ENCODE assay signal across 8 mouse cellular contexts in the genomic region with DNA sequence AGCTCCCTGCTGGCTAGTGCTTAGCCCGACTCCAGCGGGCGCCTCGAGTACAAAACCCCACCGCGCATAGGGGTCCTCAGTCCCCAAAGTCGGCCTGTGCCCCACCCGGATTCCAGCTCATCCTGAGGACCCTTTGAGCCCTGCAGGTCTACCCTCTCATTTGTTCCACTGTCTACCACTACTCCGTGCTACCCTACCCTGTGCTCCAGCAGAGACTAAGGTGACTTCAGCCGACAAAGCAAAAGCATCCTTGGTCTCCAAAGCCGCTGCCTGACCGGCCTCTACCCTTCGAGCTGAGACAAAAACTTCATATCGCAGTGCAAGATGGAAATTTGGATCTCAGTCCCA. TPM values are rescaled to one million over a fixed set of nuclear protein-coding genes. Genes with fewer than 3 reads are reported as not detected.
A peak's percentile ranks its signal among the peaks of the same experiment; 100 is the strongest.
DNase-seq lines count a peak whose midpoint lies in the region; ATAC-seq and TF ChIP-seq lines count a peak whose summit lies in the region.

No protein-coding gene starts in this region.

- intact Hi-C loops in left cerebral cortex, postnatal 10 days (cut with DNase I): loop anchor here (5.0 kb wide), 1 partner anchor 44 kb away; no protein-coding TSS in a partner anchor

- H3K9ac ChIP-seq in kidney, postnatal 0 days (ENCODE audit: low read depth, low read length): peak overlapping the region; percentile 80
- H3K9ac ChIP-seq in hindbrain, embryonic 16.5 days (ENCODE audit: low read depth, low read length): peak overlapping the region; percentile 84
- peak overlapping the region; percentile 54 for H3K9ac ChIP-seq in midbrain, embryonic 15.5 days

- no peaks in the 10 kb centered on the region for H3K36me3 ChIP-seq in kidney, postnatal 0 days (ENCODE audit: insufficient read depth, low read length)
- H3K36me3 ChIP-seq in hindbrain, embryonic 16.5 days (ENCODE audit: control insufficient read depth, insufficient read depth, low read length): no peaks in the 10 kb centered on the region
- no peaks in the 10 kb centered on the region for H3K36me3 ChIP-seq in midbrain, embryonic 15.5 days (replicated peaks)

- H3K27ac ChIP-seq in kidney, postnatal 0 days: peak overlapping the region; percentile 90
- peak overlapping the region; percentile 62 for H3K27ac ChIP-seq in cortical plate, adult 2 months (ENCODE audit: insufficient read depth, low read length)
- H3K27ac ChIP-seq in hindbrain, embryonic 16.5 days (ENCODE audit: low read depth, low read length): peak overlapping the region; percentile 86
- peak overlapping the region; percentile 83 for H3K27ac ChIP-seq in midbrain, embryonic 15.5 days

- no peaks in the 10 kb centered on the region for H3K27me3 ChIP-seq in kidney, postnatal 0 days (ENCODE audit: insufficient read depth, low read length)
- H3K27me3 ChIP-seq in hindbrain, embryonic 16.5 days (replicated peaks; ENCODE audit: control insufficient read depth, insufficient read depth, low read length): no peaks in the 10 kb centered on the region
- no peaks in the 10 kb centered on the region for H3K27me3 ChIP-seq in midbrain, embryonic 15.5 days (replicated peaks)

- DNase-seq in kidney, postnatal 0 days (ENCODE audit: low spot score): no peak
- no peak for DNase-seq in kidney, postnatal 10 days
- no peak for DNase-seq in left cerebral cortex, postnatal 10 days (ENCODE audit: extremely low spot score in 1 of 2, low spot score in 2 of 2)
- no peak for DNase-seq in ovary, postnatal 14 days (ENCODE audit: low spot score)
- no peak for DNase-seq in ovary, postnatal 10 days (ENCODE audit: low spot score)

- WGBS in kidney, postnatal 0 days: 14% methylated on average over 14 of the region's 14 CpGs
- 13% methylated on average over 14 of the region's 14 CpGs for WGBS in hindbrain, embryonic 16.5 days
- WGBS in midbrain, embryonic 15.5 days: 12% methylated on average over 14 of the region's 14 CpGs

- no peaks in the 10 kb centered on the region for H3K9me3 ChIP-seq in kidney, postnatal 0 days (replicated peaks; ENCODE audit: low read length)
- H3K9me3 ChIP-seq in hindbrain, embryonic 16.5 days (ENCODE audit: control insufficient read depth, low read length): no peaks in the 10 kb centered on the region
- no peaks in the 10 kb centered on the region for H3K9me3 ChIP-seq in midbrain, embryonic 15.5 days

- no peak for ATAC-seq in kidney, postnatal 0 days (replicated peaks; ENCODE audit: low FRiP score, low read depth)
- no peak; the same call in 1 of the 2 replicates for ATAC-seq in hindbrain, embryonic 16.5 days
- ATAC-seq in midbrain, embryonic 15.5 days (replicated peaks): peak; percentile 70; the same call in 1 of the 2 replicates

- H3K4me3 ChIP-seq in kidney, postnatal 0 days (replicated peaks; ENCODE audit: low read depth, low read length): peak overlapping the region; percentile 79
- peak overlapping the region; percentile 92 for H3K4me3 ChIP-seq in cortical plate, adult 2 months (ENCODE audit: insufficient read depth, low read length)
- peak overlapping the region; percentile 82 for H3K4me3 ChIP-seq in hindbrain, embryonic 16.5 days (ENCODE audit: low read length)
- peak overlapping the region; percentile 76 for H3K4me3 ChIP-seq in midbrain, embryonic 15.5 days

- peaks cover 28% of the 10 kb centered on the region for H3K4me1 ChIP-seq in kidney, postnatal 0 days (replicated peaks; ENCODE audit: insufficient read depth, low read length)
- H3K4me1 ChIP-seq in cortical plate, adult 2 months (ENCODE audit: control insufficient read depth, insufficient read depth, low read length): peaks cover 4% of the 10 kb centered on the region; the same call in 1 of the 2 replicates
- H3K4me1 ChIP-seq in hindbrain, embryonic 16.5 days (ENCODE audit: control insufficient read depth, insufficient read depth, low read depth, low read length): peaks cover 24% of the 10 kb centered on the region
- peaks cover 35% of the 10 kb centered on the region for H3K4me1 ChIP-seq in midbrain, embryonic 15.5 days

- TF ChIP-seq CTCF in kidney, postnatal 0 days (IDR thresholded peaks at IDR 0.05; ENCODE audit: low read depth): no peak
- TF ChIP-seq CTCF in cortical plate, adult 2 months (IDR thresholded peaks at IDR 0.05; ENCODE audit: extremely low read depth, insufficient read depth, low read length): no peak

- H3K4me2 ChIP-seq in kidney, postnatal 0 days (ENCODE audit: low read length): peak overlapping the region; percentile 61
- H3K4me2 ChIP-seq in hindbrain, embryonic 16.5 days (ENCODE audit: low read length): peak overlapping the region; percentile 84
- peak overlapping the region; percentile 75 for H3K4me2 ChIP-seq in midbrain, embryonic 15.5 days

- no peak for TF ChIP-seq POLR2A in cortical plate, adult 2 months (IDR thresholded peaks at IDR 0.05; ENCODE audit: extremely low read depth, insufficient read depth, low read length)

RNA-seq across cellular contexts. Expression of a gene that starts 0.4 kb away (rescaled TPM):
- 24.2 and 27.2 TPM in 2 replicates for polyA plus RNA-seq in kidney, postnatal 0 days (2015; fragmentation: Nextera tagmentation; extraction: Ambion mirVana)
- polyA plus RNA-seq in cortical plate, adult 2 months (2012; rRNA removed): 55.4 and 56.5 TPM in 2 replicates
- 13.9 and 14.5 TPM in 2 replicates for polyA plus RNA-seq in hindbrain, embryonic 16.5 days (2015; fragmentation: Nextera tagmentation; extraction: Ambion mirVana)
- polyA plus RNA-seq in midbrain, embryonic 15.5 days (2015; fragmentation: Nextera tagmentation; extraction: Ambion mirVana): 11.8 and 14.3 TPM in 2 replicates
- 10 to 100 TPM; 24.6 to 26.7 TPM for total RNA-seq in left cerebral cortex, postnatal 10 days (2021)

RNA-seq across cellular contexts. Expression of a gene that starts 8.9 kb away (rescaled TPM):
- polyA plus RNA-seq in kidney, postnatal 0 days (2015; fragmentation: Nextera tagmentation; extraction: Ambion mirVana): 561 and 572 TPM in 2 replicates
- polyA plus RNA-seq in cortical plate, adult 2 months (2012; rRNA removed): 110 and 121 TPM in 2 replicates
- 342 and 347 TPM in 2 replicates for polyA plus RNA-seq in hindbrain, embryonic 16.5 days (2015; fragmentation: Nextera tagmentation; extraction: Ambion mirVana)
- 321 and 332 TPM in 2 replicates for polyA plus RNA-seq in midbrain, embryonic 15.5 days (2015; fragmentation: Nextera tagmentation; extraction: Ambion mirVana)
- 100 to 1,000 TPM; 102 to 110 TPM for total RNA-seq in left cerebral cortex, postnatal 10 days (2021)

RNA-seq across cellular contexts. Expression of a gene that starts 21.1 kb away (rescaled TPM):
- 7.5 and 8.3 TPM in 2 replicates for polyA plus RNA-seq in kidney, postnatal 0 days (2015; fragmentation: Nextera tagmentation; extraction: Ambion mirVana)
- 40.3 and 42.4 TPM in 2 replicates for polyA plus RNA-seq in cortical plate, adult 2 months (2012; rRNA removed)
- 25.1 TPM in 2 replicates for polyA plus RNA-seq in hindbrain, embryonic 16.5 days (2015; fragmentation: Nextera tagmentation; extraction: Ambion mirVana)
- polyA plus RNA-seq in midbrain, embryonic 15.5 days (2015; fragmentation: Nextera tagmentation; extraction: Ambion mirVana): 26.7 and 30.5 TPM in 2 replicates
- total RNA-seq in left cerebral cortex, postnatal 10 days (2021): 10 to 100 TPM; 24.0 to 25.2 TPM

RNA-seq across cellular contexts. Expression of a gene that starts 47.4 kb away (rescaled TPM):
- 64.4 and 66.0 TPM in 2 replicates for polyA plus RNA-seq in kidney, postnatal 0 days (2015; fragmentation: Nextera tagmentation; extraction: Ambion mirVana)
- 32.6 and 32.9 TPM in 2 replicates for polyA plus RNA-seq in cortical plate, adult 2 months (2012; rRNA removed)
- polyA plus RNA-seq in hindbrain, embryonic 16.5 days (2015; fragmentation: Nextera tagmentation; extraction: Ambion mirVana): 64.1 and 66.3 TPM in 2 replicates
- polyA plus RNA-seq in midbrain, embryonic 15.5 days (2015; fragmentation: Nextera tagmentation; extraction: Ambion mirVana): 62.6 and 63.4 TPM in 2 replicates
- total RNA-seq in left cerebral cortex, postnatal 10 days (2021): 10 to 100 TPM; 44.3 to 52.2 TPM

RNA-seq across cellular contexts. Expression of a gene that starts 47.4 kb away (rescaled TPM):
- 44.6 and 49.3 TPM in 2 replicates for polyA plus RNA-seq in kidney, postnatal 0 days (2015; fragmentation: Nextera tagmentation; extraction: Ambion mirVana)
- polyA plus RNA-seq in cortical plate, adult 2 months (2012; rRNA removed): 46.0 and 47.5 TPM in 2 replicates
- 36.3 and 40.2 TPM in 2 replicates for polyA plus RNA-seq in hindbrain, embryonic 16.5 days (2015; fragmentation: Nextera tagmentation; extraction: Ambion mirVana)
- 45.1 and 48.1 TPM in 2 replicates for polyA plus RNA-seq in midbrain, embryonic 15.5 days (2015; fragmentation: Nextera tagmentation; extraction: Ambion mirVana)
- 10 to 100 TPM; 28.1 to 28.7 TPM for total RNA-seq in left cerebral cortex, postnatal 10 days (2021)
